Mouse (Mus musculus) kidney, postnatal 0 days (tissue): ENCODE data around the gene Cox6a2. TPM values are rescaled to one million over a fixed set of nuclear protein-coding genes. Genes with fewer than 3 reads are reported as not detected.

Experiments used
- ATAC-seq: fragments of 200-750 bp; cut with Nextera tagmentation; replicated peaks from 2 replicates; pipeline ENCODE4 v1.8.0; 2017; ENCODE audit warnings: low read depth, moderate number of reproducible peaks, moderate TSS enrichment, moderate library complexity; ENCODE audit not compliant: low FRiP score
- DNase-seq: peaks from one replicate; pipeline ENCODE4 v3.0.0-alpha.2; 2016; ENCODE audit warnings: low spot score
- H3K27ac ChIP-seq: fragments of 300-500 bp; sonication (generic); 2 replicates; pipeline ENCODE4 v1.5.1; 2014; ENCODE audit warnings: mild to moderate bottlenecking
- H3K27me3 ChIP-seq: fragments of 300-500 bp; sonication (generic); 2 replicates; pipeline ENCODE4 v1.6.1; 2014; ENCODE audit warnings: low read length, mixed read lengths; ENCODE audit not compliant: insufficient read depth
- H3K36me3 ChIP-seq: fragments of 300-500 bp; sonication (generic); 2 replicates; pipeline ENCODE4 v1.6.1; 2014; ENCODE audit warnings: low read length, mixed read lengths; ENCODE audit not compliant: insufficient read depth
- H3K4me1 ChIP-seq: fragments of 300-500 bp; sonication (generic); replicated peaks from 2 replicates; pipeline ENCODE4 v1.6.1; 2014; ENCODE audit warnings: antibody characterized with exemption, low read length, mixed read lengths; ENCODE audit not compliant: insufficient read depth
- H3K4me2 ChIP-seq: fragments of 300-500 bp; sonication (generic); 2 replicates; pipeline ENCODE4 v1.6.1; 2014; ENCODE audit warnings: mild to moderate bottlenecking, low read length, moderate library complexity, mixed read lengths
- H3K4me3 ChIP-seq: fragments of 300-500 bp; sonication (generic); replicated peaks from 2 replicates; pipeline ENCODE4 v1.5.1; 2014; ENCODE audit warnings: low read depth, low read length
- H3K9ac ChIP-seq: fragments of 300-500 bp; sonication (generic); 2 replicates; pipeline ENCODE4 v1.6.1; 2014; ENCODE audit warnings: low read depth, low read length
- H3K9me3 ChIP-seq: fragments of 300-500 bp; sonication (generic); replicated peaks from 2 replicates; pipeline ENCODE4 v1.6.1; 2016; ENCODE audit warnings: low read length, inconsistent platforms, mixed read lengths
- CTCF ChIP-seq: IDR thresholded peaks from 2 replicates; pipeline ENCODE4 v1.5.1; 2016; ENCODE audit warnings: antibody characterized with exemption, low read depth, mild to moderate bottlenecking, moderate library complexity
- WGBS: fragments of 180-500 bp; shearing (Covaris S2); extraction: QIAGEN DNeasy Blood & Tissue Kit; methylation state at CpG from one replicate; pipeline ENCODE4 v1.1.7; 2014; 5-methylcytosine and 5-hydroxymethylcytosine counted together
- polyA plus RNA-seq: library from polyadenylated mRNA; unstranded; fragments of >200 nt; fragmentation: Nextera tagmentation; extraction: Ambion mirVana; gene quantifications from 2 replicates; pipeline ENCODE4 v1.2.1, GENCODE M21; 2015

The Cox6a2 gene
- polyA plus RNA-seq, 1 experiment from 2014 or later: not detected

DNA sequence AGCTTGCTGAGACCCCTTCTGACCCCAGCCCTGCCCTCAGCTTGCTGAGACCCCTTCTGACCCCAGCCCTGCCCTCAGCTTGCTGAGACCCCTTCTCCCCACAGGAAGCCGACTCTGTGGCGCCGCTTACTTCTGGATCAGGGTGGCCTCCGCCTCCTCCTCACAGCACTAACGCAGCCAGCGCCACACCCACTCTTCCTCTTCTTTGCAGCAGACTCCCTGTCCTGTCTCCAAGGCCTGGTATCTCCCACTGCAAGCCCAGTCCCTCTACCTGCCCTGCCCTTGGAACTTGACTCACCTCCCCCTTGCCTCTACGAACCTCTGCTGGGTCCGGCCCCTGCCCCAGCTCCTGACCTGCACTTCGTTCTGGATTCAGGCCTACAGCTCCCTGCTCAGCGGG, 37.7 kb upstream of the Cox6a2 start:
- H3K27me3 ChIP-seq: no peaks in the 10 kb centered on the region
- H3K4me2 ChIP-seq: no peak overlapping the region
- DNase-seq: no peak
- TF ChIP-seq CTCF: no peak
- 66% methylated on average over 10 of the region's 10 CpGs for whole genome bisulfite sequencing
- H3K27ac ChIP-seq: no peak overlapping the region
- H3K9ac ChIP-seq: no peak overlapping the region
- no peak overlapping the region for H3K4me3 ChIP-seq
- no peaks in the 10 kb centered on the region for H3K9me3 ChIP-seq
- H3K4me1 ChIP-seq: 0 out of 2 replicates have a peak, but pooled peaks cover 4% of the 10 kb centered on the region
- no peak for ATAC-seq
- H3K36me3 ChIP-seq: peaks cover 34% of the 10 kb centered on the region

DNA sequence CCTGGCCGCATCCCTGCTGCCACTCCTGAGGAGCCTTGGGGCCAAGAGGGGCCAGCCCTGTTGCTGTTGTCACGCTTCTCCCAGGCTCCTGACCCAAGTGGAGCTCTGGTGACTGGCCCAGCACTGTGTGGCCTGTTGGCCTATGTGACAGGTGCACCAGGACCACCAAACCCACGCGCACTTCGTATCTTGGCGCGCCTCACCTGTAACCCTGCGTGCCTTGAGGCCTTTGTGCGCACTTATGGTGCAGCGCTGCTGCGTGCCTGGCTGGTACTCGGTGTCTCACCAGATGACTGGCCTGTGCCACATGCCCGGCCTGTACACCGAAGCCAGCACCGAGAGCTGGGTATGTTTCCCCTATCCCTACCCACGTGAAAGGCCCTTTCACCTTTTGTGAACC, 36.1 kb upstream of the Cox6a2 start:
- ATAC-seq: no peak
- Histone ChIP-seq H3K27ac (no peak overlapping the region), H3K9me3 (no peaks in the 10 kb centered on the region), H3K4me1 (0 out of 2 replicates have a peak, but pooled peaks cover 4% of the 10 kb centered on the region), H3K4me2 (no peak overlapping the region), H3K4me3 (no peak overlapping the region), H3K36me3 (peaks cover 34% of the 10 kb centered on the region), H3K9ac (no peak overlapping the region), H3K27me3 (no peaks in the 10 kb centered on the region)
- TF ChIP-seq CTCF: no peak
- DNase-seq: no peak
- WGBS: 95% methylated on average over 16 of the region's 16 CpGs

GRCm38 (mm10) chr7:128240131-128240784, 34.1 kb upstream of the Cox6a2 start:
- WGBS: 96% methylated on average over 27 of the region's 27 CpGs
- no peak for TF ChIP-seq CTCF
- Histone ChIP-seq H3K36me3 (peaks cover 34% of the 10 kb centered on the region), H3K9ac (no peak overlapping the region), H3K4me2 (no peak overlapping the region), H3K9me3 (no peaks in the 10 kb centered on the region), H3K27me3 (no peaks in the 10 kb centered on the region), H3K27ac (no peak overlapping the region), H3K4me1 (peaks cover 4% of the 10 kb centered on the region; the same call in 1 of the 2 replicates), H3K4me3 (no peak overlapping the region)
- DNase-seq (no peak), ATAC-seq (no peak)

DNA sequence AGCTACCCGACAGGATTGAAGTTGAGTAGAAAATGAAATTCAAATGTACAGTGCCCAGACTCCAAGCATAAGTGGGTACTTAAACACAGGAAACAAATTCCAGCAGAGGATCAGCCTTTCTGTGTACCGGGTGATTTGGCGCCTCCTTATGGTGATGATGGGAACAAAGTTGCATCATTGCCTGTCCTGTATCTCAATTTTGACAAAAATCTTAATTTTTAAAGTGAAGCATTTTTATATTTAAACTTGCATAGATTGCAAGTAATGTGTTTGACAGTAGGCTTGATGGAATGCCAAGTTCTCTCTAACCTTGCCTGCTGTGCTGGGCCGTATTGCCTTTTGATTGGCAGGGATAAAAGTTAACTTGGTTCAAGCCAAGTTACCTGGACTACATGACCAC, 32.8 kb upstream of the Cox6a2 start:
- DNase-seq (peak; percentile 73), ATAC-seq (no peak)
- H3K9me3 ChIP-seq: no peaks in the 10 kb centered on the region
- peaks cover 4% of the 10 kb centered on the region; the same call in 1 of the 2 replicates for H3K4me1 ChIP-seq
- WGBS: 25% methylated on average over 4 of the region's 4 CpGs
- H3K27ac ChIP-seq: peak overlapping the region; percentile 47
- H3K9ac ChIP-seq: peak overlapping the region; percentile 38; the same call in 1 of the 2 replicates
- H3K27me3 ChIP-seq: no peaks in the 10 kb centered on the region
- peak; percentile 64 for TF ChIP-seq CTCF
- peaks cover 26% of the 10 kb centered on the region for H3K36me3 ChIP-seq
- peak overlapping the region; percentile 61 for H3K4me2 ChIP-seq
- H3K4me3 ChIP-seq: peak overlapping the region; percentile 61

- no peaks in the 10 kb centered on the region for H3K27me3 ChIP-seq
- under 1% methylated on average over 71 of the region's 72 CpGs for WGBS
- H3K4me2 ChIP-seq: peak within 1 kb of the TSS; percentile 71
- no peaks in the 10 kb centered on the region for H3K9me3 ChIP-seq
- peak; percentile 28; the same call in 1 of the 2 replicates for TF ChIP-seq CTCF
- DNase-seq: peak; percentile 100
- H3K4me1 ChIP-seq: peaks cover 4% of the 10 kb centered on the region; the same call in 1 of the 2 replicates
- H3K36me3 ChIP-seq: peaks cover 24% of the 10 kb centered on the region
- H3K27ac ChIP-seq: peak within 1 kb of the TSS; percentile 98
- H3K4me3 ChIP-seq: peak within 1 kb of the TSS; percentile 61
- peak; percentile 86 for ATAC-seq
- H3K9ac ChIP-seq: peak within 1 kb of the TSS; percentile 90
Observed at GRCm38 (mm10) chr7:128237927-128238778, 32.0 kb upstream of the Cox6a2 start, which contains the start of gene 9130023H24Rik. 9130023H24Rik (minus strand) TSS chr7:128238031.

- no peak for ATAC-seq
- no peak for TF ChIP-seq CTCF
- under 1% methylated on average over 25 of the region's 25 CpGs for WGBS
Observed at GRCm38 (mm10) chr7:128237593-128237926, 31.4 kb upstream of the Cox6a2 start.

More at GRCm38 (mm10) chr7:128237593-128237926, 31.4 kb upstream of the Cox6a2 start:
- peak overlapping the region; percentile 90 for H3K9ac ChIP-seq
- H3K36me3 ChIP-seq: peaks cover 21% of the 10 kb centered on the region
- peak overlapping the region; percentile 98 for H3K27ac ChIP-seq
- no peaks in the 10 kb centered on the region for H3K9me3 ChIP-seq
- H3K4me3 ChIP-seq: peak overlapping the region; percentile 61
- peak overlapping the region; percentile 71 for H3K4me2 ChIP-seq
- DNase-seq: no peak
- no peaks in the 10 kb centered on the region for H3K27me3 ChIP-seq
- H3K4me1 ChIP-seq: peaks cover 4% of the 10 kb centered on the region; the same call in 1 of the 2 replicates
